Mouse (Mus musculus): Measurements from ENCODE around the gene Alpi.

DNA sequence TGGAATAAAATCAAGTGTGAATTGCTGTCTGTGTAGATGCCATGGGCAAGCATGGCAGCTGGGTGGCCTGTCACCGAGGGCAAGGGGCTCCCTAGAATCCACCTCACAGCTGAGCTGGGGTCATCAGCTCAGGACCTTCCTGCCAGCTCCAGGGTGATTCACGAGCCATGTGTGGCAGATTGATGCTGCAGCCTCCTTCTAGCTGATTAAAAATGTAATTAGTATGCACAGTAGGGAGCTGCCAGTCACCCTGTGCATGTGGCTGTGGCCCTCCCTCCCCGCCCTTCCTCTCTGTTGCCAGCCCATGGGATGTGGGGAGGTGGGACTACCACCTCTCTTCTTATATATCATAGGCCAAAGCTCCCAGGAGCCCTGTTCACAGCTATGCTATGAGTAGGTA is 51.3 kb downstream of the Alpi start:
- no peak for TF ChIP-seq CTCF (IDR thresholded peaks at IDR 0.05; ENCODE audit: borderline replicate concordance, insufficient read depth, low read length)
- no peak for TF ChIP-seq POLR2A (IDR thresholded peaks at IDR 0.05; ENCODE audit: low read depth, low read length)

All from embryonic fibroblast, embryonic 13.5 days (primary cell).